ENCODE assay signal across 26 mouse cellular contexts in the genomic region with DNA sequence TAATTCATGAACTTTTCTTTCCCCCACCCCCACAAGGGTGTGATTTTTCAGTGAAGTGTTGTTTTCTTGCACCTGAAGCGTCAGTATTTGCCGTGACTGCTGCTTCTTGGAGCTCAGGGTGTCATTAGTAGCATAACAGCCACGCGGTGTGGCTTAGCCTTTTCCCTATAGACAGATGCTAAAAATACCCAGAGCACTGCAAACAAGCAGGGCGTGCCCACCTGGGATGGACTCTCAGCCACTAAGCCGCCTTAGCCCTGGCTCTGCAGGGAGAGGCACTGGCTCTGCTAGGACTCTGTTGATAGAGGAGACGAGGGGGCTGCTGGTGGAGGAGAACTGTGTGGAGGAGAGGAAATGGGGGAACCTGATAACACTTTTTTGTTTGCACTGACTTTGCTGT. TPM values are rescaled to one million over a fixed set of nuclear protein-coding genes. Genes with fewer than 3 reads are reported as not detected.
DNase-seq lines count a peak whose midpoint lies in the region; ATAC-seq and TF ChIP-seq lines count a peak whose summit lies in the region.
"Had no signal": no experiment of that assay in that cellular context is flagged by ENCODE, and none has a peak within 500 bp of the region (broad histone marks: within the 10 kb centered on the region; RNA-seq: fewer than 3 reads in every experiment).

No protein-coding gene starts in this region.

- no peak overlapping the region for H3K4me3 ChIP-seq in heart, embryonic 10.5 days
- H3K4me3 ChIP-seq in left cerebral cortex, adult 2 months, result no peak overlapping the region
- H3K4me3 ChIP-seq in stomach, embryonic 16.5 days (replicated peaks; ENCODE audit: low read length), result no peak overlapping the region
- H3K4me3 ChIP-seq in gastrocnemius, adult 2 months, result no peak overlapping the region
- H3K4me3 ChIP-seq: heart, embryonic 13.5 days; hindbrain, embryonic 13.5 days; kidney, embryonic 15.5 days; lung, embryonic 15.5 days; myocyte; neural tube, embryonic 12.5 days had no signal

- H3K9ac ChIP-seq in stomach, embryonic 16.5 days (ENCODE audit: low read length), result no peak overlapping the region
- H3K9ac ChIP-seq: heart, embryonic 13.5 days; hindbrain, embryonic 13.5 days; kidney, embryonic 15.5 days; lung, embryonic 15.5 days; neural tube, embryonic 12.5 days had no signal

- no peak overlapping the region for H3K27ac ChIP-seq in heart, embryonic 10.5 days
- H3K27ac ChIP-seq in left cerebral cortex, adult 2 months, result peak overlapping the region; percentile 7; the same call in 1 of the 2 replicates
- H3K27ac ChIP-seq in stomach, embryonic 16.5 days (ENCODE audit: low read length), result no peak overlapping the region
- no peak overlapping the region for H3K27ac ChIP-seq in gastrocnemius, adult 2 months
- H3K27ac ChIP-seq: heart, embryonic 13.5 days; hindbrain, embryonic 13.5 days; kidney, embryonic 15.5 days; lung, embryonic 15.5 days; neural tube, embryonic 12.5 days had no signal

- H3K9me3 ChIP-seq in heart, embryonic 10.5 days, result no peaks in the 10 kb centered on the region
- no peaks in the 10 kb centered on the region for H3K9me3 ChIP-seq in stomach, embryonic 16.5 days (replicated peaks; ENCODE audit: control insufficient read depth, low read length)
- H3K9me3 ChIP-seq: heart, embryonic 13.5 days; hindbrain, embryonic 13.5 days; kidney, embryonic 15.5 days; lung, embryonic 15.5 days; neural tube, embryonic 12.5 days had no signal

- ATAC-seq in stomach, embryonic 16.5 days (ENCODE audit: insufficient read depth, low FRiP score), result peak; percentile 85
- ATAC-seq: forebrain, embryonic 14.5 days had no signal

- DNase-seq in heart, embryonic 10.5 days (ENCODE audit: low spot score), result peak; percentile 78
- DNase-seq in heart, postnatal 14 days, result no peak
- no peak for DNase-seq in left cerebral cortex, adult 2 months (ENCODE audit: extremely low spot score in 1 of 2, low spot score in 2 of 2)
- no peak for DNase-seq in left cerebral cortex, adult 8-10 months (ENCODE audit: low spot score in 2 of 2)
- peak; percentile 33 for DNase-seq in large intestine, adult 2 months (ENCODE audit: low read depth, low spot score)
- no peak for DNase-seq in gastrocnemius, adult 2 months
- DNase-seq: adrenal gland, postnatal 25 days; cerebellum, adult 11-12 months; cerebellum, adult 9-11 months; gastrocnemius, postnatal 36 days; heart, adult 18-20 months; heart, postnatal 4 days; kidney, adult 18-20 months; kidney, postnatal 25 days; layer of hippocampus, postnatal 36 days; right cerebral cortex, postnatal 14 days had no signal

- H3K4me2 ChIP-seq in stomach, embryonic 16.5 days (ENCODE audit: low read depth, low read length), result no peak overlapping the region
- H3K4me2 ChIP-seq: heart, embryonic 13.5 days; hindbrain, embryonic 13.5 days; kidney, embryonic 15.5 days; lung, embryonic 15.5 days; midbrain, embryonic 11.5 days; neural tube, embryonic 12.5 days had no signal

- no peaks in the 10 kb centered on the region for H3K36me3 ChIP-seq in heart, embryonic 10.5 days
- H3K36me3 ChIP-seq in stomach, embryonic 16.5 days (ENCODE audit: control insufficient read depth, insufficient read depth, low read length), result no peaks in the 10 kb centered on the region
- H3K36me3 ChIP-seq: heart, embryonic 13.5 days; hindbrain, embryonic 13.5 days; kidney, embryonic 15.5 days; lung, embryonic 15.5 days; neural tube, embryonic 12.5 days had no signal

- 36% methylated on average over 7 of the region's 7 CpGs for WGBS in heart, embryonic 10.5 days
- WGBS in large intestine, adult 2 months, result 32% methylated on average over 7 of the region's 7 CpGs
- 49% methylated on average over 7 of the region's 7 CpGs for WGBS in stomach, embryonic 16.5 days

- intact Hi-C loops in heart, postnatal 14 days (cut with DNase I), result no loop called here
- intact Hi-C loops in left cerebral cortex, adult 2 months (cut with DNase I), result no loop called here
- intact Hi-C loops in gastrocnemius, adult 2 months (cut with DNase I), result no loop called here

- H3K27me3 ChIP-seq in heart, embryonic 10.5 days (ENCODE audit: insufficient read depth, poor library complexity, severe bottlenecking), result no peaks in the 10 kb centered on the region
- no peaks in the 10 kb centered on the region for H3K27me3 ChIP-seq in stomach, embryonic 16.5 days (ENCODE audit: control insufficient read depth, insufficient read depth, low read length)
- H3K27me3 ChIP-seq: heart, embryonic 13.5 days; hindbrain, embryonic 13.5 days; kidney, embryonic 15.5 days; lung, embryonic 15.5 days; neural tube, embryonic 12.5 days had no signal

- TF ChIP-seq CTCF in left cerebral cortex, adult 2 months (IDR thresholded peaks at IDR 0.05), result no peak
- no peak for TF ChIP-seq CTCF in gastrocnemius, adult 2 months (IDR thresholded peaks at IDR 0.05)

- H3K4me1 ChIP-seq in heart, embryonic 10.5 days, result peaks cover 11% of the 10 kb centered on the region
- H3K4me1 ChIP-seq in stomach, embryonic 16.5 days (ENCODE audit: control insufficient read depth, insufficient read depth, low read length), result peaks cover 4% of the 10 kb centered on the region; the same call in 1 of the 2 replicates
- H3K4me1 ChIP-seq: kidney, embryonic 15.5 days; neural tube, embryonic 12.5 days had no signal

RNA-seq across cellular contexts. Expression of a gene that starts 35.1 kb away (rescaled TPM):
- 0.21 and 0.40 TPM in 2 replicates for polyA plus RNA-seq in heart, embryonic 10.5 days (2016; fragmentation: Nextera tagmentation; extraction: Ambion mirVana)
- total RNA-seq in heart, postnatal 14 days (2021), result under 1 TPM; 0.10 to 0.45 TPM
- total RNA-seq in left cerebral cortex, adult 2 months (2021), result 1,000 to 10,000 TPM; 1,660 to 1,742 TPM
- 1,000 to 10,000 TPM; 1,516 to 1,784 (median 1,611) TPM for total RNA-seq in left cerebral cortex, adult 8-10 months (2022)
- 0.16 and 0.89 TPM in 2 replicates for polyA plus RNA-seq in large intestine, adult 2 months (2012; rRNA removed)
- polyA plus RNA-seq in stomach, embryonic 16.5 days (2015; fragmentation: Nextera tagmentation; extraction: Ambion mirVana), result 0.75 and 1.0 TPM in 2 replicates
- under 1 TPM; 0.14 to 0.36 TPM for total RNA-seq in gastrocnemius, adult 2 months (2021)
- total RNA-seq: megakaryocyte progenitor cell, adult 5-6 weeks had no signal

Comparison
In these comparisons a context has a peak if more than half of its experiments do, and no peak if none do; other contexts are left out.
1. DNase-seq: peak in heart, embryonic 10.5 days (single experiment) and large intestine, adult 2 months (single experiment); none in heart, postnatal 14 days (0 of 2), left cerebral cortex, adult 2 months (0 of 2), left cerebral cortex, adult 8-10 months (0 of 2) and gastrocnemius, adult 2 months (single experiment).
2. RNA of a gene that starts 35.1 kb away (total RNA-seq): 1,660 to 1,742 TPM in left cerebral cortex, adult 2 months and 1,516 to 1,784 TPM in left cerebral cortex, adult 8-10 months; 0.10 to 0.45 TPM in heart, postnatal 14 days and 0.14 to 0.36 TPM in gastrocnemius, adult 2 months; every median in the first group is over 1,000 times any median in the second.